Mouse (Mus musculus) kidney, postnatal 36 days (tissue): ENCODE results near the gene Sept10.

Experiments
- DNase-seq, 2 experiments: peaks; one replicate each; pipeline ENCODE4 v3.0.0; 2021 to 2022; ENCODE audit warnings: mixed read lengths in 2 of 2

Sept10 gene

DNA sequence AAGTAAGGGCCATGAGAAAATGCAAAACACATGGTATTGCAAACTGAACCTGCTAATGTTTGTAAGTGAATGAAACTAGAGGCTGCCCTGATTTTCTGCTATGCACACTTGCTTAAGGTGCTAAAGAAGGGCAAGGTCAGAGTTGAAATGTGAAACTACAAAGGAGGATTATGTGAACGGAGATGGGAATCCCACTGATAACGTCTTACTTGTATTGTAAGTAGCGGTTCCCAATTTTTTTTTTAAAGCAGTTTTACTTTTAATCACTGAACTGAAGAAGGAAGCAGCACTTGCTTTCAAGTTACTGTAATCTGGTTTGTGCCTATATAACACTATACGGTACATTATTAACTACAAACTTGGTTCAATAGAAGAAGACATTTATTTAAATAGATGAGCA lies 2.2 kb upstream of the Sept10 start:
- no peak for DNase-seq

DNA sequence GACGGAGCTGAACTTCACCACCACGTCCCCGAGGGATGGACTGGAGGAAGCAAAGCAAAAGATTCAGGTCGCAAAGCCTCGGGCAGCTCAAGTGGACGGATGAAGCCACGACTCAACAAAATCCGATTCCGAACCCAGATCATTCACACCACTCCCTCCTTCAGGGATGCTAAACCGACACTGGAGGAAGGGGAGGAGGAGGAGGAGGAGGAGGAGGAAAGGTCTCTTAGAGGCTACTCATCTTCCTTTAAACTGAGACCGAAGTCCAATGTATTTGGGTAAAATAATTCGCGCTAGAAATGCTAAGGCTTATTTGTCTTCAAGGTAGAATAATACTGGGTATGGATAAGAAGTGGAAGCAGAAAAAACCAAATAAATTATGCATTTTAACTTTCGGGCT lies 1.7 kb upstream of the Sept10 start:
- DNase-seq, result no peak

DNA sequence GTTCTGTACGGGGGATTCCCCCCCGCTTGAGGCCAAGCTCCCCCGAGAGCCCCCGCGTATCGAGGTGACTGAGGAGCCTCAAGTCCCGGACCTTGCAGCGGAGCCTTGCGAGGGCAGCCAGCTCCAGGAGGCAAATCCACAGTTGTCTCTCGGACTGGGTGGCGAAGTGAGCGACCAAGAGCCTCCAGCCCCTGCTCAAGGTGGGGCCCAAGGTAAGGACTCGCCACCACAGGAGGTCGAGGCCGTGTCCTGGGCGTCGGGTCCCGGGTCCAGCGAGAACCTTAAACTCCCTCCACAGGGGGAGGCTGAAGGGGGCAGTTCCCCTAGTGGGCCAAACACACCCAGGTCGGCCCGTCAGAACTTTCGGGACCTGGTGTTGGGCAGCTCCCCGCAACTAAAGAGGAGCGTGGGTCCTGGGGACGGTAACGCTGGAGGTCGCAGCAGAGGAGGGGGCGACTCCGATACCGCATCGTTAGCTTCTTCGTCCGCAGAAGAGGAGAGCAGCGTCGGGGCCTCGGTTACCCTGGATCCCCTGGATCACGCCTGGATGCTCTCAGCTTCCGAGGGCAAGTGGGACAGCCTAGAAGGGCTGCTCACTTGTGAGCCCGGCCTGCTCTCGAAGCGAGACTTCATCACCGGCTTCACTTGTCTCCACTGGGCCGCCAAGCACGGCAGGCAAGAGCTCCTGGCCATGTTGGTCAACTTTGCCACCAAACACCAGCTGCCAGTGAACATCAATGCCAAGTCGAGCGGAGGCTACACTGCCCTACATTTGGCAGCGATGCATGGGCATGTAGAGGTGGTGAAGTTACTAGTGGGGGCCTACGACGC lies 839 bp upstream of the Sept10 start:
- DNase-seq, result peak in 1 of 2 experiments; percentile 41

DNA sequence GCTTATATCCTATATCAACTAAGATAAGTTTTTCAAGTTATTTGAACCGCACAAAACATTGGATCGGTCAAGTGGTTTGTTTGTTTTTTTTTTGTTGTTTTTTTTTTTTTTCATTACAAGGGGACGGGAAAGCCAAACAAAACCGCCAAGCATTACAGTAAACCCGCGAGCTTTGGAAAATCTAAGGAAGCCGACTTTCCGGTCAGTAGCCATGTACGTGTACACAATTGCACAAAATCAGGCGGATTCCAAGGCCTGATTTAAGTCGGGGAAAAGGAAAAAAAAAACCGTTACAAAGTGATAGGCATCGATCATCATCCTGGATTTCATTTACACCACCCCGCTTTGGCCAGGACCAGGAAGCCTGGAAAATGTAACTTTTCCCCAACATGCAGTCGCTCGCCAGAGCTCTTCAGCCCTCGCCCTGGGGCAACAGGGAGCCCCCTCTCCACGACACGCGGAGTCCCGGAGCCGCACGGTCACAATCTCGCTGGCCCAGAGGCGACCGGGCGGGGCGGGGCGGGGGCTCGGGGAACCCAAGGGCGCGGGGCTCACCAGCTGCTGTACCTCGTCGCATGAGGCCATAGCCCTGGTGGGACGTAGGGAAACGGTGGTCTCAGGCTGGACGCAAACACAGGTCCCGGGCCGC lies 699 bp downstream of the Sept10 start:
- peak in 1 of 2 experiments; percentile 20 for DNase-seq

DNA sequence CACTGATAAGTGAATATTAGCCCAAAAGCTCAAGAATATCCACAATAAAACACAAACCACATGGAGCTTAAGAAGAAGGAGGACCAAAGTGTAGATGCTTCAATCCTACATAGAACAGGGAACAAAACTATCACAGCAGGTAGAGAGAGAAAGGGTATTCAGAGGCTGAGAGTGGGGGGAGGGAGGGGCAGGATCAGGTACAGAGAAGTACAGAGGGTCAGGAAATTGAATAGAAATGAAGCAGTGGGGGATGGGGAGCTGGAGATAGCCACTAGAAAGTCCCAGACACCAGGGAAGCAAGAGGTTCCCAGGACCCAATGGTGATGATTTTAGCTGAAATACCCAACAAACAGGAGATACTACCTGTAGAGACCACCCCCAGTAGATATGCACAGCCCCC lies 21.6 kb downstream of the Sept10 start:
- no peak for DNase-seq

DNA sequence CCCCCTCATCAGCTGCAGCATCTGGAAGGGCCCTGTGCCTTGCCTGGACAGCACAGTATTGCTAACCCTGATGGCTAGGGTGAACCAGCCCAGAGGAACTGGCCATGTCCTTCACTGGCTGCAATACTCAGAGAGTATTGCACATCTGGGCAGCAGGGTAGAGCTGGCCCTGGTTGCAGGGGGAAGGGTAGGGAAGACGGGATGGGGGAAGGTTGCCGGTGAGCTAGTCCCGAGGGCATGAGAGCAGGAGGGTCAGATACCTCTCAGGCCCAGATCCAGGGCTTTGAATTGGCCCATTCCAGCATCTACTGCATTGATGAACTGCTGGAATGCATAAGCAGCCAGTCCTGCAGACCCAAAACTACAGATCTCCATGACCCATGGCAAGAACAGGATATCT lies 24.9 kb downstream of the Sept10 start:
- DNase-seq, result no peak

DNA sequence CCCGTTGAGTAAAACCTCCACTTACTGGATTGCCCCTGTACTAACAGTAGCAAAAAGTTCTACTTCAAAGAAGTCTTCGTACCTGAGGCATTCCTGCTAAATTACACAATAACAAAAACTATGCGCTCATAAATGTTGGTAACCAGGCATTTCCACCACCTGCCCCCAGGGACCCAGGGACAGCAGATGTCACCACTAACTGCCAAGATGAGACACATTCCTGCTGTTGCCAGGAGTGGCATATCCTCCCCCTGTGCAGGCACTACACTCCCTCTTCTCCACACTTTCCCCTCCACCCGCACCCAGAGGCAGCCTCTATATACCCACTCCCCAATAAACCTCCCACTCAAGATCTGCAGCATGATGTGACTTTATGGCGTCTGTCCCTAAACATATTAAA lies 26.8 kb downstream of the Sept10 start:
- peak in 1 of 2 experiments; percentile 14 for DNase-seq

DNA sequence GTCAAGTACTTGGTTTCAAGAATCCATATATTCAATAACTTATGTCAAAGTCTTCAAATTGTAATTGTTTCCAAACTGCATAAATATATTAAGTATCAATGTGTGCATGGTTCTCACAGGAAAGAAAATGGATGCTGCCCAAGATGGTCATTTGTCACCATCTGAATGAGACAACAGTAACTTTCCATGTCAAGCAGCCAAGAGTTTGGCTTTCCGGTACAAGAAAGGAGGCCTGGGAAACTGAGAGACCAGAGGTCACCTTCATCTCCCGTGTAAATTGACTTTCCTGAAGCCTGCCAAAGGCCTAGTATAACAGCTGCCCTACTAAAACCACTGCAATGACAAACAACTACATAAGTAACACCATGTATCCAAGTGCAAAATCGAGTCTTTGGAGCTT lies 39.3 kb downstream of the Sept10 start:
- peak; percentile 19 to 39 for DNase-seq

DNA sequence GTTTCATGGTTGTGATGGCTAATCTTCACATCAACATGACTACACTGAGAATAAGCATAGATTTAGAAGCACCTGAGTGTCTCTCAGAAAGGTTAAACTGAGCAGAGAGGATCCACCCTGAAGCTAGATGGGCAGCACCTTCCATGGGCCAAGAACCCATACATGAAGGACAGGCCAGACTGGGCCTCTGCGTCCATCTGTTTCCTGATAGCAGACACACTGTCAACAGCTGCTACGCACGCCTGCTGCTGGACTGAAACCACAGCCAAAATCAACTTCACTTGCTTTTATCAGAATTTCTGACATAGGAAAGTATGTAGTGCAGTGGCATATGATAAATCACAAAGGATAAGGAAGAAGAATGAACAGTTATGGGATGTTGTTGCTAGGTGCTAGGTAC lies 42.0 kb downstream of the Sept10 start:
- no peak for DNase-seq

DNA sequence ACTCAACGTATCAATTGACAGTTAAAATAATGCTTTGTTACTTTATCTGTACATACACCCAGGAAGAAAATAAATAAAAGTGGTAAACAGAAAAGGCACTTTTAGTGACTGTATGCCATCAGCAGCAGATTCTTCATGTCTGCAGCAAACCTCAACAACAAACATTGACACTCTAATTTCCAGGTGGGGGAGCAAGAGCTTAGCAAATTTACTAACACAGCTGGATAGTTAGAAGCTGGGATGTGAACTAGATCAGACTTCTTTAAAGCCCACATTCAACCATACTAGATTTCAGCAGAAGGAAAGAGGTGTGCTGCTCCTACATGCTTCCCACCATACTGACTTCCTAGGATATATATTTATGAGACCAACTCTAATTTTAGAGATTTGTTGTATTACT lies 49.1 kb downstream of the Sept10 start:
- DNase-seq, result peak in 1 of 2 experiments; percentile 9

DNA sequence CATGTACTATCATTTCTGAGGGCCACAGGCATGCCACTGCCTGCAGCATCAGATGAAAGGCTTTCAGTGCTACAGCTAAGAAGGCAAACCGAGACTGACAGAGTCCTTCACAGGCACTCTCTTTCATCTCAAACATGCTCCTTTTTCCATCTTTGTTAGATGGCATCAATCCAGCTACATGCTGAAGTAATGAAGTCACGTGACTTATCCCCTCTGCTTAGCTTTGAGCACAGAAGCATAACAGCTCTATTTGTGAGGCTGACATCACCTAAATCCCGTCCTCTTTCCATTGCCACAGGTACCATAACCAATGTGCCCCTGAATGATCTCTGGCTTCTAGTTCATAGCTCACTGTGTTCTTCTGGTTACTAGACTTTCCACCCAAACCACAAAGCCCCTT lies 50.6 kb downstream of the Sept10 start:
- no peak for DNase-seq

DNA sequence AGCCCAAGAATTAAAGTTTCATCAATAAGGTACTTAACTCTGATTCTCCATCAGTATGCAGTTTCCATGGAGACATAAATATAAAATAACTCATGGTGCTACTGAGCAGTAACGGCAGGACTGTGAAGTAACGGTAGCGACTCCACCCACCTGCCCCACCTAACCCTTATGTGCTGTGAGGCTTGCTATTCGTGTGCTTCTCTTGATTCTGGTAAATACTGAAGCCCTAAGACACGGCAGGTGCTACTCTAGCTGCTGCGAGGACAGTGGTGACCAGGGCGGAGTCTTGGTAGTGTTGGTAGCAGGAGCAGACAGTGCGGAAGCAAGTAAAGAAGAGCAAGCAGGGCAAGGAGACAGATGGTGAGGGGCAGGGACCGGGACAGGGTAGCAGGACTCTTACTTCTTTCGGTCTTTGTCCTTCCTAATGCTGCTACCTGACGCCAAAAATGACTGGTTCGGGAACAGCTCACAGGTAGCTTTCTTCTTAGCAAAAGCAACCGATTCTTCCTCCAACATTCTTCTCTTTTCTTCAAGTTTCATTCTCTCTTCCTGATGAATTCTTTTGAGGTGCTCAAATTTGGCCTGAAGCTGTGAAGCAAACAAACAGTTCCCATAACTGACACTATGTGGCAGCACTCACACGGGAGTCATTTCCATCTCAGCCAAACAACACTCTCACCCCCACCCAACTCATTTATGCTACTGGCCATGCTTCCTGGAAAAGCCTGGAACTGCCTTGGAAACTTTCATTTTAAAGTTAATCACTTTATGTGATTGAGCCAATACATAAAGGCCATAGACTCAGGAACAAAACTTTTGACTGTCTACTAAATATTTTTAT lies 55.3 kb downstream of the Sept10 start:
- peak; percentile 54 to 75 for DNase-seq

DNA sequence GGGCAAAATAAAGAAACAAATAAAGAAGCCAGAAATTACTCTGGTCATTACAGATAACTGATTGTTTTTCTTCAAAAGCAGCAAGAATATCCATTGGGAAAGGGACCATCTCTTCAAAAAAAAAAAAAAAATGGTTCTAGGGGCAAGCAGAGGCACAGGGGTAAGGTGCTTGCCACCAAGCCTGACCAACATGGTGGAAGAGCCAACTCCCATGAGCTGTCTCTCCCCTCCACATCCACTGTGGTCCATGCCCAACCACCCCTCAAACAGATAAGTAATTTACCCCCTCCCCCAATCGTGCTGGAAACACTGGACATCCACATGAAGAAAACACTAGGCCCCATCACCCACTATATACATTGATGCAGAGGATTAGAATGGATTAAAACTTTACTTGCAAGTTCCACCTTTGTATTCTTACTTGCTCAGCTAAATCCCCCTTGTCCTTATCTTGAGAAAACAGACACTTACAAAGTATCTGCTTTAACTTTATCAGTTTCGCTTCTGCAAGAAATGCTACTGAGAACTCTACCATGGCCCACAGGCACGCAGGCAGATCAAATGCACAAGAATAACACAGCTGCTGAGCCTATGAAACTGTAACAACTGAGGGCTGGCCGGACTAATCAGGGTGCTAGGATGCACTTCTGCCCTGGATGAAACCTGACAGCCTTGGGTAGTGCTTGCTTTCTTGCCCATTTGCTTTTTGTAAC lies 59.3 kb downstream of the Sept10 start:
- DNase-seq, result no peak

DNA sequence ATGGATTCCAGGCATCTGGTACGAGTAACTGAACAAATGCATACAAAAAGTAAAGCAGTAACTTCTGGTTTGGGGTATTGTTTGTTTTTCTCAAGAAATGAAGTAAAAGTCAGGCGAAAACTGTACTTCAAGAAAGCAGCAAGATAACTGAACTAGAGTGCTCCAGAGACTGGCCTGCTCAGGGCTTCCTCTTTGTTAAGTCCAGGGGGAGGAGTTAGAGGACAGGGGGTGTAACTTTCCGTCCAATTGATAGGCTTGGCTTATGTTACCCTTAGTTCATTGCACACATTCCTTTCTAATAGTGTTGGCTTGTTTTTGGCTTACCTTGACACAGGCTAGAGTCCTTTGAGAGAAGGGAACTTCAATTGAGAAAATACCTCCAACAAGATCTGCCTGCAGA lies 63.0 kb downstream of the Sept10 start:
- DNase-seq, result no peak

DNA sequence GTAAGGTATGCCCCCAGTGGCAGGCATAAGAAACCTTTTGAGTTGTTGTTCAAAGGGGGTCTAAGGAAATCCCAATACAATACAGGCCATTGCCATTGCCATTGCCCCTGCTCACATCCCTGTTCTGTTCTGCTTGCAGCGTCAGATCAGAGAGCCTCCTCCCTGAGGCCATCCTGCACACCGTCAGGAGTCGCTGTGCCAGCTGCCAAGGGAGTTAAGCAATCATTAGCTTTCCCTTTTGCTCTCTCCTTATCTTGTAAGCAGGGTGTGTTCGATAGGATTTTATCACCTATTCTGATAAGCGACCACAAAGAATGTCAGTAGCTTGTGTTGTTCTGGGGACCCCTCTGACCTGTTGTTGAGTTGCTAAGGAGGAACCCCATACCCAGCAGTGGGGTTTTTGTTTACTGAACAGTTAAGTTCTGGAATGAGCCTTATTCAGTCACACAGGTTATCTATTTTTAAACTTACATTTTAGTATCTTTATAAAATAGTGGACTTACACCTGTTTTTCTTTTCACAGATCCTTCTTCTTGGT lies 69.0 kb downstream of the Sept10 start:
- no peak for DNase-seq

DNA sequence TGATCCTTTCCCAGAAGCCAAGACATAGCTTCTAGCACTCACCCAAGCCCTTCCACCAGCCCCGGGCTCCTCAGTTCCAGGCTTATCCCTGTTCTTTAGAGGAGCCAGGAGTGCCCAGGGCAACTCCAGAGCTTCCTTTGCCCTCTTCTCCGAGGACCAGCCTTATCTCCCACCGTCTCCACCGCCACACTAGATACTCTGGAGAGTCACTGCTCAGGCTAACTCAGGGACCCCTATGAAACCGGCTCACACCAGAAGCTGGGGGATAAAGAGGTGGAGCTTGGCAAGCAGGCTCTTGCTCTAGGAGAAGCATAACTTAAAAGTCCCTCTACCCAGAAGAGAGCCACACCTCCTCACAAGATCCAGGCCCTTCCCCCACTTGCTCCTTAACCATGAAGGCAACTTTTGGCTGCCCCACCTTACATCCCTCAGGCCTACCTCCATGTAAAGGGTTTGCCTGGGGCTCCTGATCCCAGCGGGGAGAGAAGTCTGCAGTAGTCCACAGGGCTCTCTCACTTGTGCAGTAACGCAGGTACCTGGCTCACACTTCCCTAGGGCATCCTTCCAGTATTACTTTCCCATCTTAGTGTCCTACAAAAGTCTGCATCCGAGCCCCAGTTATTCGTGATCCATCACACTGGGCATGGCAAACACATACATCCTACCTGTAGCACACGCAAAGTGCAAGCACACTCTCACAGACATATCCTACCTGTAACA lies 70.5 kb downstream of the Sept10 start:
- DNase-seq, result no peak

DNA sequence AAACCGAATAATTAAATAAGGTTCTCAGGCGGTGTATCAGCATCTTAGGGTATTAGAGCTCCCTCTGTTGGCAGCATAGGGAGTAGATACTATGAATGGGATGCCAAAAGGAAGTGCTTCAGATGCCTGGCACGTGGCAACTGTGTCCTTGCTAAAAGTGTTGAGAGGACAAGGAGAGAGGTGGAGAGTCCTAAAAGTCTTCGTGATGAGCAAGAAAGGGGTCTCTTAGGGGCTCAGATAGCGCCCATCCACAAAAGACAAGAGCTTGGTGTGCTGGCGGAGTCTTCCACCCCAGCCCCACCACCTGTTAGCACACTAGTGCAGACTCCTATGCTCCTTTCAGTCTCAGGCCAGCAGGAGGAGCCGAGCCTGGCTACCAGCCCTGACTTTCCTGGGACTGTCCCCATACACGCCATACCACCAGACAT lies 71.7 kb downstream of the Sept10 start:
- DNase-seq, result peak; percentile 43 to 47

DNA sequence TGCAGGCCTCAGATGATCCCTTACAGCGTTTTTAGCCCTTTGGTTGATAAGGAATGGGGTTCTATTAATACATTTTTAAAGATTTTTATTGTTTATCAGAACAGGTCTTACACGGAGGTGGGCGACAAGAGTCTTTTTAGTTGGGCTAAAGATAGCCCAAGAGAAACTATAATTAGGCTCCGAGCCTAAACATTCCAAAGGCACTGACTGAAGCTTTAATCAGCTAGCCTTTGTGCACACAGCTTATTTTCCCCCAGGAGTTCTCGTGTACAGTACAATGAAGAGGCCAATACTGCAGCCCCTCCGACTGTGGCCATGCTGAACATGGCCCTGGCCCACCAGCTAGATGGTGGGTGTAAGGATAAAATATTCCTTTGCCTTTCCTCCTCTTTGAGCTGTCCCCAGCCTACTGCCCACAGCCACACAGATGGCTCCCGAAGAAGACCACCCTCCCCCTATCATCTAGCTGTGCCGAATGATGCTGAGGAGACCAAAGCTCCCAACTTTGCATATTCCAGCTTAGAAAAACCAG lies 88.1 kb downstream of the Sept10 start:
- DNase-seq, result no peak

DNA sequence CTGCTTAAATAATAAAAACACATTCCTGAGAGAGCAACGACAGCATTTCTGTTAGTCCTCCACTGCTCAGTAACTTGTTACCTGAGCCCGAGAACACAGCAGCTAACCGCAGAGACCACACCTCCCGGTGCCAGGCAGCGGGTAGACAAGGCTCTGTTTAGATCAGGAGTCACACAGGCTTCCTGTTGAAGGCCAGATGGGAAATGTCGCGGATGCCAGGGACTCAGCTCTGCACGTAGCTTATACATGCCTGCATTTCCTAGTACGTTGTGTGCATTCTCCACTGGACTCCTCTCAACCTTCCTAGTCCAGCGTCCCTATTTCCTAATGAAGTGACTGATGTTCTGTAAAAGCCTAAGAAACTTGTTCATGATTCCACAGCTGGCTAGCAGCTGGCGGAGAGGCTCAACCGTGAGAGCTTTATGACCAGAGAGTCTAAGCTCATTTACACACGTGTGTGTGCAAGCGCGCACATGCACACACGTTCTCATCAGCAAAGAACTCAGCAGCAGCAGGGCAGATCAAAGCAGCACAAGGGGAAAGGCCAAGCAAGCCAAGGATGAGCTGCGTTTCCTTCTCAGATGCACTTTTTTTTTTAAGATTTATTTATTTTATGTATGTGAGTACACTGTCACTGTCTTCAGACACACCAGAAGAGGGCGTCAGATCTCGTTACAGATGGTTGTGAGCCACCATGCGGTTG lies 89.6 kb downstream of the Sept10 start:
- no peak for DNase-seq

DNA sequence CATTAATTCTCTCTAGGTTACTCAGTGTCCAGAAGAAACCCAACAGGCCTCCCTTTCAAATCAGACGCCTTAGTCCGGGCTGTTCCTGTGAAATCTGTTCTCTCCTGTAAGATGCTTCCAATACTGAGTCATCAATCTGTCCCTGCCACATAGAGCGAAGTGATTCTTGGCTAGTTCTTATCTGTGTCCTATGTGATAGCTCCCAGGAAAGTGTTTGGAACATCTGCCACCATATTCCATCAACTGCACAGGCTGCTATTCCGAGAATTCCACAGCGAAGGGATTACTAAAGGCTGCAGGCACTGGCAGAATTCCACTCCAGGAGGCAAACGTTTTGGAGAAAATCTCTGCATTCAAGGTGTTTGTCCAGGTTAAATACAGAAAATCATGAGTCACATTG lies 94.0 kb downstream of the Sept10 start:
- DNase-seq, result no peak

DNA sequence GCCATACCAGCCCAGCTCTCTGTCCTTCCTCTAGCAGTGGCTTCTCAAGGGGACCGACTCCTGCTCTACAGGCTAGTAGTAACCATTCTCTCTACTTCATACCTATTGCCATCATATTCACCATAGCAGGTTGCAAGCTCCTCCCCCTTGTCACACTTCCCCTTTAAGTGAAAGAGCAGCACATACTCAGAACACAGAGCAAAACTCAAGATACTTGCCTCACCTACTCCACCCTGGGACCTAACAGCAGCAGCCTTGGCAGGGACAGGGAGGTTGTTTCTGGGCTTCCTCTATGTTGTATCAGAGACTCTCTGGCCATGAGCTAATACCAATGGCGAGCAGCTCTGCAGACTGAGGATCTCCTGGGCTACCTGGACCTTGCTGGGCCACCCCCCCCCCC lies 96.2 kb downstream of the Sept10 start:
- no peak for DNase-seq
